Mouse (Mus musculus): Measurements from ENCODE around the gene Atp6v0c. TPM values are rescaled to one million over a fixed set of nuclear protein-coding genes. Genes with fewer than 3 reads are reported as not detected.

The Atp6v0c gene
- polyA plus RNA-seq, 1 experiment from 2014 or later: 535 TPM

GRCm38 (mm10) chr17:24155742-24156141 is 13.8 kb downstream of the Atp6v0c start:
- WGBS: 87% methylated on average over 9 of the region's 9 CpGs
- ATAC-seq (ENCODE audit: insufficient number of reproducible peaks, low FRiP score): no peak
- no peak overlapping the region for H3K27ac ChIP-seq (ENCODE audit: poor library complexity, severe bottlenecking)

GRCm38 (mm10) chr17:24154463-24154862 is 15.0 kb downstream of the Atp6v0c start:
- H3K4me3 ChIP-seq: no peak overlapping the region
- no peak overlapping the region for H3K9ac ChIP-seq
- ATAC-seq (ENCODE audit: insufficient number of reproducible peaks, low FRiP score): no peak
- no peaks in the 10 kb centered on the region for H3K9me3 ChIP-seq (replicated peaks)
- WGBS: 63% methylated on average over 3 of the region's 3 CpGs
- H3K27ac ChIP-seq (ENCODE audit: poor library complexity, severe bottlenecking): no peak overlapping the region
- peaks cover 10% of the 10 kb centered on the region for H3K4me1 ChIP-seq (replicated peaks)
- no peaks in the 10 kb centered on the region for H3K27me3 ChIP-seq (replicated peaks)
- no peak overlapping the region for H3K4me2 ChIP-seq
- H3K36me3 ChIP-seq: peaks cover 32% of the 10 kb centered on the region; the same call in 1 of the 2 replicates

More at GRCm38 (mm10) chr17:24155742-24156141, 13.8 kb downstream of the Atp6v0c start:
- H3K4me2 ChIP-seq: no peak overlapping the region
- H3K9ac ChIP-seq: no peak overlapping the region
- peaks cover 10% of the 10 kb centered on the region for H3K4me1 ChIP-seq (replicated peaks)
- H3K4me3 ChIP-seq: no peak overlapping the region
- H3K9me3 ChIP-seq (replicated peaks): no peaks in the 10 kb centered on the region
- H3K27me3 ChIP-seq (replicated peaks): no peaks in the 10 kb centered on the region
- peaks cover 32% of the 10 kb centered on the region; the same call in 1 of the 2 replicates for H3K36me3 ChIP-seq

GRCm38 (mm10) chr17:24151890-24152563 is 17.5 kb downstream of the Atp6v0c start:
- Histone ChIP-seq H3K4me2 (peak overlapping the region; percentile 91), H3K9ac (peak overlapping the region; percentile 74), H3K4me1 (replicated peaks) (peaks cover 10% of the 10 kb centered on the region), H3K36me3 (0 out of 2 replicates have a peak, but pooled peaks cover 20% of the 10 kb centered on the region), H3K27ac (ENCODE audit: poor library complexity, severe bottlenecking) (no peak overlapping the region), H3K4me3 (peak overlapping the region; percentile 52), H3K9me3 (replicated peaks) (no peaks in the 10 kb centered on the region), H3K27me3 (replicated peaks) (no peaks in the 10 kb centered on the region)
- 2% methylated on average over 26 of the region's 26 CpGs for WGBS
- peak; percentile 94 for ATAC-seq (ENCODE audit: insufficient number of reproducible peaks, low FRiP score)

GRCm38 (mm10) chr17:24151382-24151781 is 18.1 kb downstream of the Atp6v0c start:
- 14% methylated on average over 7 of the region's 7 CpGs for WGBS
- H3K4me2 ChIP-seq: peak overlapping the region; percentile 91
- ATAC-seq (ENCODE audit: insufficient number of reproducible peaks, low FRiP score): no peak
- H3K36me3 ChIP-seq: 0 out of 2 replicates have a peak, but pooled peaks cover 18% of the 10 kb centered on the region
- H3K4me3 ChIP-seq: peak overlapping the region; percentile 52
- H3K4me1 ChIP-seq (replicated peaks): peaks cover 10% of the 10 kb centered on the region
- no peak overlapping the region for H3K9ac ChIP-seq
- H3K27me3 ChIP-seq (replicated peaks): no peaks in the 10 kb centered on the region
- no peak overlapping the region for H3K27ac ChIP-seq (ENCODE audit: poor library complexity, severe bottlenecking)
- no peaks in the 10 kb centered on the region for H3K9me3 ChIP-seq (replicated peaks)

- no peaks in the 10 kb centered on the region for H3K27me3 ChIP-seq (replicated peaks)
Measured at GRCm38 (mm10) chr17:24150824-24151223, 18.7 kb downstream of the Atp6v0c start, which contains the start of gene Pdpk1. TSS of gene Pdpk1 (minus strand) at chr17:24150924.

GRCm38 (mm10) chr17:24149421-24149820 is 20.1 kb downstream of the Atp6v0c start:
- Histone ChIP-seq H3K9ac (no peak overlapping the region), H3K27ac (ENCODE audit: poor library complexity, severe bottlenecking) (no peak overlapping the region), H3K4me2 (no peak overlapping the region), H3K4me3 (no peak overlapping the region), H3K27me3 (replicated peaks) (no peaks in the 10 kb centered on the region), H3K36me3 (0 out of 2 replicates have a peak, but pooled peaks cover 3% of the 10 kb centered on the region), H3K9me3 (replicated peaks) (no peaks in the 10 kb centered on the region), H3K4me1 (replicated peaks) (peaks cover 10% of the 10 kb centered on the region)
- WGBS: 83% methylated on average over 7 of the region's 7 CpGs
- ATAC-seq (ENCODE audit: insufficient number of reproducible peaks, low FRiP score): no peak

More at GRCm38 (mm10) chr17:24150824-24151223, 18.7 kb downstream of the Atp6v0c start, which contains the start of gene Pdpk1:
- WGBS: 81% methylated on average over 2 of the region's 2 CpGs
- peak within 1 kb of the TSS; percentile 74 for H3K9ac ChIP-seq
- peak within 1 kb of the TSS; percentile 52 for H3K4me3 ChIP-seq
- no peak within 1 kb of the TSS for H3K27ac ChIP-seq (ENCODE audit: poor library complexity, severe bottlenecking)
- no peak for ATAC-seq (ENCODE audit: insufficient number of reproducible peaks, low FRiP score)
- no peaks in the 10 kb centered on the region for H3K9me3 ChIP-seq (replicated peaks)
- H3K36me3 ChIP-seq: 0 out of 2 replicates have a peak, but pooled peaks cover 14% of the 10 kb centered on the region
- H3K4me1 ChIP-seq (replicated peaks): peaks cover 10% of the 10 kb centered on the region
- H3K4me2 ChIP-seq: peak within 1 kb of the TSS; percentile 91

GRCm38 (mm10) chr17:24142897-24143296 is 26.6 kb downstream of the Atp6v0c start:
- H3K27ac ChIP-seq (ENCODE audit: poor library complexity, severe bottlenecking): no peak overlapping the region
- peaks cover 22% of the 10 kb centered on the region for H3K4me1 ChIP-seq (replicated peaks)
- no peaks in the 10 kb centered on the region for H3K9me3 ChIP-seq (replicated peaks)
- H3K4me2 ChIP-seq: no peak overlapping the region
- H3K4me3 ChIP-seq: no peak overlapping the region
- ATAC-seq (ENCODE audit: insufficient number of reproducible peaks, low FRiP score): no peak
- no peaks in the 10 kb centered on the region for H3K36me3 ChIP-seq
- no peak overlapping the region for H3K9ac ChIP-seq
- 41% methylated on average over 2 of the region's 2 CpGs for WGBS
- no peaks in the 10 kb centered on the region for H3K27me3 ChIP-seq (replicated peaks)

GRCm38 (mm10) chr17:24141425-24141920 is 28.0 kb downstream of the Atp6v0c start:
- ATAC-seq (ENCODE audit: insufficient number of reproducible peaks, low FRiP score): peak; percentile 98
- Histone ChIP-seq H3K4me2 (peak overlapping the region; percentile 85), H3K36me3 (no peaks in the 10 kb centered on the region), H3K9ac (peak overlapping the region; percentile 97), H3K9me3 (replicated peaks) (no peaks in the 10 kb centered on the region), H3K27ac (ENCODE audit: poor library complexity, severe bottlenecking) (peak overlapping the region; percentile 93), H3K4me1 (replicated peaks) (peaks cover 31% of the 10 kb centered on the region), H3K27me3 (replicated peaks) (no peaks in the 10 kb centered on the region), H3K4me3 (peak overlapping the region; percentile 98)
- WGBS: 0% methylated on average over 46 of the region's 57 CpGs

GRCm38 (mm10) chr17:24140845-24141424 is 28.6 kb downstream of the Atp6v0c start:
- H3K36me3 ChIP-seq: no peaks in the 10 kb centered on the region
- H3K4me3 ChIP-seq: peak overlapping the region; percentile 98
- H3K4me2 ChIP-seq: peak overlapping the region; percentile 85
- peak overlapping the region; percentile 97 for H3K9ac ChIP-seq
- WGBS: under 1% methylated on average over 40 of the region's 43 CpGs
- H3K4me1 ChIP-seq (replicated peaks): peaks cover 31% of the 10 kb centered on the region
- peak; percentile 64 for ATAC-seq (ENCODE audit: insufficient number of reproducible peaks, low FRiP score)
- H3K9me3 ChIP-seq (replicated peaks): no peaks in the 10 kb centered on the region
- peak overlapping the region; percentile 93 for H3K27ac ChIP-seq (ENCODE audit: poor library complexity, severe bottlenecking)
- no peaks in the 10 kb centered on the region for H3K27me3 ChIP-seq (replicated peaks)

- no peaks in the 10 kb centered on the region for H3K36me3 ChIP-seq
- no peak overlapping the region for H3K27ac ChIP-seq (ENCODE audit: poor library complexity, severe bottlenecking)
- peak overlapping the region; percentile 98 for H3K4me3 ChIP-seq
- ATAC-seq (ENCODE audit: insufficient number of reproducible peaks, low FRiP score): no peak
- no peaks in the 10 kb centered on the region for H3K9me3 ChIP-seq (replicated peaks)
- H3K4me1 ChIP-seq (replicated peaks): peaks cover 31% of the 10 kb centered on the region
- H3K27me3 ChIP-seq (replicated peaks): no peaks in the 10 kb centered on the region
- WGBS: 92% methylated on average over 4 of the region's 4 CpGs
- peak overlapping the region; percentile 85 for H3K4me2 ChIP-seq
- H3K9ac ChIP-seq: peak overlapping the region; percentile 97; the same call in 1 of the 2 replicates
Measured at GRCm38 (mm10) chr17:24139968-24140367, 29.5 kb downstream of the Atp6v0c start.

GRCm38 (mm10) chr17:24139256-24139655 is 30.2 kb downstream of the Atp6v0c start:
- Histone ChIP-seq H3K27me3 (replicated peaks) (no peaks in the 10 kb centered on the region), H3K4me3 (no peak overlapping the region), H3K9ac (no peak overlapping the region), H3K4me2 (no peak overlapping the region), H3K27ac (ENCODE audit: poor library complexity, severe bottlenecking) (no peak overlapping the region), H3K36me3 (no peaks in the 10 kb centered on the region), H3K4me1 (replicated peaks) (peaks cover 34% of the 10 kb centered on the region), H3K9me3 (replicated peaks) (no peaks in the 10 kb centered on the region)
- WGBS: 86% methylated on average over 3 of the region's 3 CpGs
- no peak for ATAC-seq (ENCODE audit: insufficient number of reproducible peaks, low FRiP score)
